Mouse (Mus musculus) ES-E14 (cell line): ENCODE measurements at regions not wholly inside any gene's neighbourhood (a gene's known extent, or its start where the extent isn't known, plus 50 kb on each side); places are given as distances from the start of the nearest gene placed in this dataset.

ENCODE experiments used
- DNase-seq: peaks from one replicate; pipeline ENCODE4 v3.0.0-alpha.2; 2013; ENCODE audit warnings: low read depth, low spot score
- H3K27ac ChIP-seq: 2 replicates; pipeline ENCODE4 v1.5.1; 2012; ENCODE audit warnings: low read depth, mild to moderate bottlenecking, low read length, moderate library complexity, mixed read lengths; ENCODE audit not compliant: poor library complexity, insufficient read depth, severe bottlenecking
- H3K36me3 ChIP-seq: 2 replicates; pipeline ENCODE4 v1.6.1; 2012; ENCODE audit warnings: mild to moderate bottlenecking, low read length, moderate library complexity, mixed read lengths; ENCODE audit not compliant: control insufficient read depth, poor library complexity, insufficient read depth, severe bottlenecking
- H3K4me1 ChIP-seq, 2 experiments: fragments of 150-350 bp in 1 of 2; sonication (generic) in 1 of 2; 2 replicates each; pipeline ENCODE4 v1.6.1; 2012; ENCODE audit warnings: low read length in 2 of 2, mild to moderate bottlenecking in 1 of 2, mixed read lengths in 1 of 2; ENCODE audit not compliant: control insufficient read depth in 2 of 2, insufficient read depth in 2 of 2, poor library complexity in 1 of 2
- H3K4me3 ChIP-seq, 2 experiments: fragments of 150-350 bp in 1 of 2; sonication (generic) in 1 of 2; 2 replicates each; pipeline ENCODE4 v1.5.1; 2012; ENCODE audit warnings: low read length in 2 of 2, low read depth in 1 of 2, mild to moderate bottlenecking in 1 of 2, mixed read lengths in 1 of 2; ENCODE audit not compliant: insufficient read depth in 1 of 2, poor library complexity in 1 of 2, severe bottlenecking in 1 of 2
- H3K9ac ChIP-seq: 2 replicates; pipeline ENCODE4 v1.6.1; 2012; ENCODE audit warnings: low read depth, mild to moderate bottlenecking, low read length, mixed read lengths; ENCODE audit not compliant: poor library complexity, insufficient read depth, severe bottlenecking
- H3K9me3 ChIP-seq: fragments of 150-350 bp; sonication (generic); 2 replicates; pipeline ENCODE4 v1.6.1; 2012; ENCODE audit warnings: low read depth, mild to moderate bottlenecking, low read length; ENCODE audit not compliant: control insufficient read depth, insufficient read depth
- CHD2 ChIP-seq: IDR thresholded peaks from 2 replicates; pipeline ENCODE4 v1.6.1; 2014; ENCODE audit warnings: mild to moderate bottlenecking, low read depth, low read length, inconsistent platforms
- HCFC1 ChIP-seq: IDR thresholded peaks from 2 replicates; pipeline ENCODE4 v1.6.1; 2012; ENCODE audit warnings: low read length, inconsistent platforms, borderline replicate concordance; ENCODE audit not compliant: insufficient read depth
- MAFK ChIP-seq: IDR thresholded peaks from 2 replicates; pipeline ENCODE4 v1.6.1; 2014; ENCODE audit warnings: mild to moderate bottlenecking, low read depth, low read length, inconsistent platforms; ENCODE audit not compliant: insufficient read depth
- ZC3H11A ChIP-seq: IDR thresholded peaks from 2 replicates; pipeline ENCODE4 v1.6.1; 2012; ENCODE audit warnings: low read depth, mild to moderate bottlenecking, inconsistent platforms, low read length, borderline replicate concordance
- ZNF384 ChIP-seq: IDR thresholded peaks from 2 replicates; pipeline ENCODE4 v1.6.1; 2012; ENCODE audit warnings: low read depth, low read length, inconsistent platforms
- in situ Hi-C, 2 experiments: fragments of 600-800 bp; cut with MboI; formaldehyde crosslinking; loops; one replicate each; pipeline ENCODE4 v1.15.1; 2025; ENCODE audit warnings: low sequenced_read_pairs in 2 of 2, inconsistent platforms in 1 of 2; ENCODE audit not compliant: unreplicated experiment in 2 of 2

DNA sequence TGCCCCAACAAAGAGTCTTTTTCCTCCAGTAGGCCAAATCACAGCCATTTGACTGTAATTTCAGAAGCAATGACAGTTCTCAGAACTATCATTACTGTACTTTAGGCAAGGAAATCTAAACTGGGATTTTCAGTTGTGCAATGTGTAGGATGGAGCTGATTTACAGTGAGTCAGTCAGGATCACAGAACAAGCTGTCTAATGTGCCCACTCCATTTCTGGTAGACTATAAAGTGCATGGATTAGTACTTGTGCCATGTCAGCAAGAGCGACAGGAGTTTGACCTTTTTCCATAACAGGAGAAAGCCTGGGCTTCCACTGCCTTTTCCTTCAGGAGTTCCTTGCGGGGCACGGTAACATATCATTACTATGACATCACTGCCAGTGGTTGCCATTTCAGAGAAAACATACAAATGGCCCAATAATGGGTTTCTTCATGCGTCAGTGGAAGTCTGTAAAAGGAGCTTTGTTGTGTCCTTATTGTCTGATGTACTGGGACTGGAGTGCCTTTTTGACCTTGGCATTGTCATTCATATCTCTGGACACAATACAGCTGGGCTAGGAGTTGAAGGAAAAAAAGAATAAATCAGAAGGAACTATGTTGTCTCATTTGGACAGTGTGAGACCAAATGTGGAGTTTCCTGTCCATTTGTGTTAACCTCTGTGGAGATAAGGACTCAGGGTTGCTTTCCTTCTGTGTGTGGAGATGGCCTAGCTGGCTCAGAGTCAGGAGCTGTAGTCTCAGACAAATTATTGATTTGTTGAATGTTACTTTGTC, 271.5 kb upstream of the BC052040 start:
- no peaks in the 10 kb centered on the region for H3K4me1 ChIP-seq
- no peak overlapping the region for H3K9ac ChIP-seq
- in situ Hi-C loops: no loop called here
- H3K36me3 ChIP-seq: no peaks in the 10 kb centered on the region
- TF ChIP-seq MAFK: no peak
- no peak for TF ChIP-seq ZC3H11A
- TF ChIP-seq ZNF384: no peak
- no peak for TF ChIP-seq HCFC1
- TF ChIP-seq CHD2: no peak
- no peaks in the 10 kb centered on the region for H3K9me3 ChIP-seq
- no peak overlapping the region for H3K27ac ChIP-seq
- H3K4me3 ChIP-seq: no peak overlapping the region
- DNase-seq: no peak

DNA sequence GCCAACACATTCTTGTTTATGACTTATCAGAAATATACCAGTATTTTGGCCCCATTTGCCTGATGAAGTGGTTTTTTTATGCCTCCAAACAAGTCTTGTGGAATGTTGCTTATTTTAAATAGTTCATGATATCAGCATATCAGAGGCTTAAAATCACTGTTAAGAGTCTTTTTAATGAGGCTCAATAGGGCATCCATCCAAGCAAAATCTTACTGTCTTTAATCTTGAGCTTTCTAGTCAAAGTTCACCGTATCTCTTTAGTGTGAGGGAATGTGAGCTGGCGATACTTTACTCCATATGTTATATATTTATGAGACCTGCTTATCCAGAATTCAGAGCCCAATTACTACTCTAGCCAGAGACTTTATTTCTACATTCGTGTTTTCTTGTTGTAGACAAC, 263.0 kb upstream of the BC052040 start:
- Histone ChIP-seq H3K27ac (no peak overlapping the region), H3K4me1 (no peaks in the 10 kb centered on the region), H3K9me3 (no peaks in the 10 kb centered on the region), H3K9ac (no peak overlapping the region), H3K36me3 (no peaks in the 10 kb centered on the region), H3K4me3 (no peak overlapping the region)
- TF ChIP-seq HCFC1 (no peak), ZC3H11A (no peak), MAFK (no peak), ZNF384 (no peak), CHD2 (no peak)
- DNase-seq: no peak
- in situ Hi-C loops: no loop called here

DNA sequence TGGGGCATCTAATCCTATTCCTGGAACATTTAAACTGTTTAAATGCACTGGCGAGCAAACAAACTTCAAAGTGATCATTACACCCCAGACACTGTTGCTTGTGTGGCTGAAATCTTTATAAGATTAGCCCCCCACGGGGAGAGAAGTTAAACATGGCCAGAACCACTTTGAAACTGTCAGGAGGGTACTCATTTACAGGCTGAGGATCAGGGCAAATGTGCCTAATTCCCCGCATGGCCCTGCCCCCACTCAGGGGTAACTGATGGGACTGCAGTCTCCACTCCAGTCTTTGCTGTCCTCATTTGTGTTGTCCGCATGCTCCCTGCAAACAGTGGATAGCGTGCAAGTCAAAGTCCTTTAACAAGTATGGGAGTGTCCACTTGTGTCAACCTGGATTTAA, 258.9 kb upstream of the BC052040 start:
- H3K27ac ChIP-seq: no peak overlapping the region
- H3K9me3 ChIP-seq: no peaks in the 10 kb centered on the region
- in situ Hi-C loops: no loop called here
- no peaks in the 10 kb centered on the region for H3K4me1 ChIP-seq
- no peak overlapping the region for H3K9ac ChIP-seq
- H3K36me3 ChIP-seq: no peaks in the 10 kb centered on the region
- DNase-seq: no peak
- no peak overlapping the region for H3K4me3 ChIP-seq
- no peak for TF ChIP-seq ZC3H11A
- TF ChIP-seq ZNF384: no peak
- no peak for TF ChIP-seq HCFC1
- TF ChIP-seq CHD2: no peak
- TF ChIP-seq MAFK: no peak

DNA sequence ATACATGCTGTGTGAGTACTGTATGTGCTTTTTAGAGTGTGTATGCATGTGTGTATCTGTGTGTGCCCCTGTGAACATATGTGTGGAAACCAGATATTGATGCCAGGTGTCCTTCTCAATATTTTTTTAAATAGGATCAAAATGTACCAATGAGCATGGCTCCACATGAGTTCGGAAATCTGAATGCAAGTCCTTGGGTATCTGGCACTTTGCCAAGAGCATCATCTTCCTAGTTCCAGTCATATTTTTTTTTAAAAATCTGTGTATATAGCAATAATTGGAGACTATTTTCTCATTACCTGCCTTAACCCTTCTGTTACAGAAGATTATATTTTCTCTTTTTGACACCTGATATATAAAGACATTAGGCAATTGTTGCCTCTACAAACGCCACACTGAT, 255.0 kb upstream of the BC052040 start:
- in situ Hi-C loops: no loop called here
- no peaks in the 10 kb centered on the region for H3K4me1 ChIP-seq
- TF ChIP-seq CHD2: no peak
- TF ChIP-seq ZC3H11A: no peak
- no peak for TF ChIP-seq ZNF384
- no peak for TF ChIP-seq MAFK
- no peak for TF ChIP-seq HCFC1
- H3K9ac ChIP-seq: no peak overlapping the region
- H3K36me3 ChIP-seq: no peaks in the 10 kb centered on the region
- no peak for DNase-seq
- H3K4me3 ChIP-seq: no peak overlapping the region
- no peaks in the 10 kb centered on the region for H3K9me3 ChIP-seq
- no peak overlapping the region for H3K27ac ChIP-seq

DNA sequence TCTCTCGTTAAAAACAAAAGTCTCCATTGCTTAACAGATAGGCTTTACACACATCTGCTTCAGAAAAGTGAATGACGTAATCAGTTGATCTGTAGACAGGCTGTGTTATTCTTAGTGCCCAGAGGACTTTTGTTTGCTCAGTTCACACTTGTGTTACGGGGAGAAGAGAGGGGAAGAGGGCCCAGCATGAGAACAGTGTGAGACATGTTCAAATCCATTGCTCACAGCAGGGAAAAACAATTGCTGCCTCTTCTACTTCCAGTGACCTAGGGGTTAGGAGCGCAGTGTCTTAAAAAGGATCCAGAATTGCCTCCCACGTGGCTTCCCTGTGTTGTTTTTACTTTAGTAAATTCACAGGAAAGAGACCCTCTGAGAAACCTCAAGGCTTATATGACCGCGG, 243.3 kb upstream of the BC052040 start:
- H3K9me3 ChIP-seq: no peaks in the 10 kb centered on the region
- no peak for DNase-seq
- no peak overlapping the region for H3K27ac ChIP-seq
- no peaks in the 10 kb centered on the region for H3K4me1 ChIP-seq
- in situ Hi-C loops: no loop called here
- H3K9ac ChIP-seq: no peak overlapping the region
- no peaks in the 10 kb centered on the region for H3K36me3 ChIP-seq
- H3K4me3 ChIP-seq: no peak overlapping the region
- TF ChIP-seq ZC3H11A (no peak), HCFC1 (no peak)
